Mouse (Mus musculus) liver, adult 2 months (tissue): ENCODE results near the gene Dmac2.

Source experiments
- CTCF ChIP-seq: fragments of 200-500 bp; IDR thresholded peaks from 2 replicates; pipeline ENCODE4 v1.5.1; 2011; ENCODE audit warnings: low read depth, low read length, control low read depth
- POLR2A ChIP-seq: fragments of 200-500 bp; IDR thresholded peaks from 2 replicates; pipeline ENCODE4 v1.6.1; 2011; ENCODE audit warnings: low read length, control low read depth; ENCODE audit not compliant: insufficient read depth; ENCODE audit errors: extremely low read depth

- TF ChIP-seq CTCF: no peak
- TF ChIP-seq POLR2A: no peak
Measured at GRCm38 (mm10) chr7:25614086-25614485, 5.1 kb upstream of the Dmac2 start.
